Mouse (Mus musculus) E14TG2a.4 (cell line): ENCODE data around the gene Slc35b1.

Source experiments
- H3K27me3 ChIP-seq: 2 replicates; pipeline ENCODE4 v1.6.1; 2014; ENCODE audit warnings: low read length, control low read depth; ENCODE audit not compliant: insufficient read depth
- H3K36me3 ChIP-seq: 2 replicates; pipeline ENCODE4 v1.6.1; 2014; ENCODE audit warnings: low read length, control low read depth; ENCODE audit not compliant: insufficient read depth
- H3K4me1 ChIP-seq: replicated peaks from 2 replicates; pipeline ENCODE4 v1.6.1; 2014; ENCODE audit warnings: low read depth, low read length, control low read depth
- H3K4me3 ChIP-seq: replicated peaks from 2 replicates; pipeline ENCODE4 v1.5.1; 2014; ENCODE audit warnings: mild to moderate bottlenecking, low read length
- H3K9me3 ChIP-seq: 2 replicates; pipeline ENCODE4 v1.6.1; 2014; ENCODE audit warnings: low read length, control low read depth
- CTCF ChIP-seq: conservative IDR thresholded peaks from 2 replicates; pipeline ENCODE4 v1.5.1; 2014; ENCODE audit warnings: low read length
- NANOG ChIP-seq: IDR thresholded peaks from 2 replicates; pipeline ENCODE4 v1.6.1; 2014; ENCODE audit warnings: borderline replicate concordance, low read length, mixed read lengths
- POU5F1 ChIP-seq: IDR thresholded peaks from 2 replicates; pipeline ENCODE4 v1.6.1; 2014; ENCODE audit warnings: low read length, borderline replicate concordance

Slc35b1 gene

DNA sequence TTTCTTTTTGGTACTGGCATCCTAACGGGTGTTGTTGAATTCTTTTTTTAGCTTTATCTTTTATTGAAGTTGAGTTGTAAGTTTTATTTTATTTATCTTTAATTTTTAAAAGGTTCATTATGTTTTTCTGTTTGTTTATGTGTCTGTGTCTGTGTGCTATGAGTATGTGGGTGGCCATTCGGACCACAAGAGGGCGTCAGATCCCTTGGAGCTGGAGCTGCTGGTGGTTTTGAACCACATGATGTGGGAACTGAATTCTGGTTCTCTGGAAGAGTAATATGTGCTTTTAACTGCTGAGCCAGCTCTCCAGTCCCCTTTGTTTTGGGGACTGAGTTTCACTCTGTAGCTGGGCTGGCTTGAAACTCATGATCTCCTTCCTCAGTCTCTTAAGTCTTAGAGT lies 39.0 kb downstream of the Slc35b1 start:
- H3K4me1 ChIP-seq: peaks cover 9% of the 10 kb centered on the region; the same call in 1 of the 2 replicates
- H3K4me3 ChIP-seq: no peak overlapping the region
- no peaks in the 10 kb centered on the region for H3K27me3 ChIP-seq
- no peaks in the 10 kb centered on the region for H3K36me3 ChIP-seq
- TF ChIP-seq POU5F1 (no peak), CTCF (peak; percentile 74)
- no peaks in the 10 kb centered on the region for H3K9me3 ChIP-seq

DNA sequence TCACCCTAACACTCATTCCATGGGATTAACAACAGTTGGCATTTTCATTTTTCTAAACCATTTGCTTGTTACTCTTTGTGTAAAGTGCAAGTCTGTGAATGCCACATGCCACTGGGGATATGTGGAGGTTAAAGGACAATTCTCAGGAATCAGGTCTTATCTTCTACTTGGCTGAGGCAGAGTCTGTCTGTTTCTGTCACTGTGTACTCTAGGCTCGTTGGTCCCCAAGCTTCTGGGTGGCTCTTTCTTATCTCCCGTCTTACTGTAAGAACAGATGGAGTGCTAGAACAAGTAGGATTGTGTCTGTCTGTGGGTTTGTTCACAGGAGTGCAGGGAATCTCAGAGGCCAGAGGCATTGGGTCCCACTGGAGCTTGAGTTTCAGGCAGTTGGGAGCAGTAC lies 46.9 kb downstream of the Slc35b1 start:
- no peaks in the 10 kb centered on the region for H3K27me3 ChIP-seq
- no peaks in the 10 kb centered on the region for H3K9me3 ChIP-seq
- H3K36me3 ChIP-seq: peaks cover 13% of the 10 kb centered on the region; the same call in 1 of the 2 replicates
- TF ChIP-seq CTCF: no peak
- TF ChIP-seq NANOG: no peak
- TF ChIP-seq POU5F1: no peak
- no peaks in the 10 kb centered on the region; the same call in 1 of the 2 replicates for H3K4me1 ChIP-seq
- no peak overlapping the region for H3K4me3 ChIP-seq

DNA sequence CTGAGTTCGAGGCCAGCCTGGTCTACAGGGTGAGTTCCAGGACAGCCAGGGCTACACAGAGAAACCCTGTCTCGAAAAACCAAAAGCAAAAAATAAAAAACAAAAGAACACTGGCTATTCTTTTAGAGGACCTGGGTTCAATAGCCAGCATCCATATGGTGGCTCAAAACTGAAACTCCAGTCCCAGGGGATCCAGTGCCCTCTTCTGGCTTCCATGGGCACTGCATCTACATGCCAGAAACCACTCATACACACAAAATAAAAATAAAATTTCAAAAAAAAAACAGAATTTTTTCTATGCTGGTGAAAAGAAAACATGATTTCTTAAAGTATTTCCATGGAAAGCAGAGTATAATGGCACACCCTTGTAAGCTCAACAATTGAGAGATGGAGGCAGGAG lies 47.7 kb downstream of the Slc35b1 start:
- TF ChIP-seq POU5F1 (no peak), NANOG (no peak), CTCF (peak; percentile 91)

More for the DNA sequence above, 47.7 kb downstream of the Slc35b1 start:
- H3K9me3 ChIP-seq: no peaks in the 10 kb centered on the region
- H3K4me1 ChIP-seq: no peaks in the 10 kb centered on the region; the same call in 1 of the 2 replicates
- H3K36me3 ChIP-seq: peaks cover 13% of the 10 kb centered on the region; the same call in 1 of the 2 replicates
- H3K27me3 ChIP-seq: no peaks in the 10 kb centered on the region
- no peak overlapping the region for H3K4me3 ChIP-seq
